Mouse (Mus musculus): ENCODE measurements around the gene 1700001J03Rik. TPM values are rescaled to one million over a fixed set of nuclear protein-coding genes. Genes with fewer than 3 reads are reported as not detected.
"Not testable (repeated sequence)": the region's sequence is repeated elsewhere in the genome, so short reads cannot be mapped to it uniquely, and the experiment has no call there.

The 1700001J03Rik gene
- polyA plus RNA-seq, 1 experiment from 2014 or later: not detected

GRCm38 (mm10) chr5:146160439-146160838 lies 24.7 kb downstream of the 1700001J03Rik start, which contains the start of gene Gm5565:
Gm5565 (minus strand) TSS chr5:146160539.
- H3K4me2 ChIP-seq (ENCODE audit: low read depth, severe bottlenecking); H3K36me3 ChIP-seq (ENCODE audit: control insufficient read depth, insufficient read depth, low read length); ATAC-seq (ENCODE audit: insufficient number of reproducible peaks, low FRiP score, low TSS enrichment, low read depth); H3K9me3 ChIP-seq (ENCODE audit: control insufficient read depth, low read length); DNase-seq (ENCODE audit: low spot score); H3K4me3 ChIP-seq (ENCODE audit: low read depth, low read length); H3K27me3 ChIP-seq (ENCODE audit: control insufficient read depth, insufficient read depth, low read length); H3K9ac ChIP-seq (ENCODE audit: low read length); H3K4me1 ChIP-seq (ENCODE audit: control insufficient read depth, insufficient read depth, low read length); H3K27ac ChIP-seq (replicated peaks; ENCODE audit: low read depth, low read length): not testable (repeated sequence)
- WGBS: 94% methylated on average over 3 of the region's 3 CpGs

- 94% methylated on average over 4 of the region's 4 CpGs for WGBS
- not testable (repeated sequence) for ATAC-seq (ENCODE audit: insufficient number of reproducible peaks, low FRiP score, low TSS enrichment, low read depth); H3K9me3 ChIP-seq (ENCODE audit: control insufficient read depth, low read length); H3K9ac ChIP-seq (ENCODE audit: low read length); H3K27me3 ChIP-seq (ENCODE audit: control insufficient read depth, insufficient read depth, low read length); H3K4me3 ChIP-seq (ENCODE audit: low read depth, low read length); H3K4me1 ChIP-seq (ENCODE audit: control insufficient read depth, insufficient read depth, low read length); H3K36me3 ChIP-seq (ENCODE audit: control insufficient read depth, insufficient read depth, low read length); H3K27ac ChIP-seq (replicated peaks; ENCODE audit: low read depth, low read length); DNase-seq (ENCODE audit: low spot score); H3K4me2 ChIP-seq (ENCODE audit: low read depth, severe bottlenecking)
These were observed 26.8 kb downstream of the 1700001J03Rik start for GRCm38 (mm10) chr5:146158326-146158725.

- DNase-seq (ENCODE audit: low spot score) (no peak), ATAC-seq (ENCODE audit: insufficient number of reproducible peaks, low FRiP score, low TSS enrichment, low read depth) (no peak)
- H3K4me1 ChIP-seq (ENCODE audit: control insufficient read depth, insufficient read depth, low read length): no peaks in the 10 kb centered on the region
- no peak overlapping the region for H3K4me3 ChIP-seq (ENCODE audit: low read depth, low read length)
- H3K9ac ChIP-seq (ENCODE audit: low read length): no peak overlapping the region
- no peaks in the 10 kb centered on the region for H3K27me3 ChIP-seq (ENCODE audit: control insufficient read depth, insufficient read depth, low read length)
- H3K4me2 ChIP-seq (ENCODE audit: low read depth, severe bottlenecking): no peak overlapping the region
- WGBS: 80% methylated on average over 3 of the region's 3 CpGs
- H3K36me3 ChIP-seq (ENCODE audit: control insufficient read depth, insufficient read depth, low read length): no peaks in the 10 kb centered on the region
- H3K9me3 ChIP-seq (ENCODE audit: control insufficient read depth, low read length): no peaks in the 10 kb centered on the region; the same call in 1 of the 2 replicates
- H3K27ac ChIP-seq (replicated peaks; ENCODE audit: low read depth, low read length): no peak overlapping the region
These were observed 34.6 kb downstream of the 1700001J03Rik start for GRCm38 (mm10) chr5:146150454-146150853.

GRCm38 (mm10) chr5:146147903-146148302 lies 37.2 kb downstream of the 1700001J03Rik start:
- H3K4me3 ChIP-seq (ENCODE audit: low read depth, low read length): no peak overlapping the region
- peak; percentile 68 for DNase-seq (ENCODE audit: low spot score)
- 47% methylated on average over 2 of the region's 2 CpGs for WGBS
- no peak for ATAC-seq (ENCODE audit: insufficient number of reproducible peaks, low FRiP score, low TSS enrichment, low read depth)
- H3K4me2 ChIP-seq (ENCODE audit: low read depth, severe bottlenecking): no peak overlapping the region
- H3K27me3 ChIP-seq (ENCODE audit: control insufficient read depth, insufficient read depth, low read length): no peaks in the 10 kb centered on the region
- H3K4me1 ChIP-seq (ENCODE audit: control insufficient read depth, insufficient read depth, low read length): no peaks in the 10 kb centered on the region
- no peaks in the 10 kb centered on the region; the same call in 1 of the 2 replicates for H3K9me3 ChIP-seq (ENCODE audit: control insufficient read depth, low read length)
- no peak overlapping the region for H3K9ac ChIP-seq (ENCODE audit: low read length)
- H3K27ac ChIP-seq (replicated peaks; ENCODE audit: low read depth, low read length): no peak overlapping the region
- H3K36me3 ChIP-seq (ENCODE audit: control insufficient read depth, insufficient read depth, low read length): no peaks in the 10 kb centered on the region

Other genes with a start within 250 kb of the 1700001J03Rik start
- not detected in 2 replicates for gene Cyp3a25, start 175.7 kb downstream of the 1700001J03Rik start, polyA plus RNA-seq (2014; fragmentation: Nextera tagmentation; extraction: Ambion mirVana)
- not detected in 2 replicates for gene Cyp3a59, start 106.0 kb downstream of the 1700001J03Rik start, polyA plus RNA-seq (2014; fragmentation: Nextera tagmentation; extraction: Ambion mirVana)
- not detected in 2 replicates for gene Gm5565, start 24.8 kb downstream of the 1700001J03Rik start, polyA plus RNA-seq (2014; fragmentation: Nextera tagmentation; extraction: Ambion mirVana)
- not detected in 2 replicates for gene Gm6309, start 14.6 kb downstream of the 1700001J03Rik start, polyA plus RNA-seq (2014; fragmentation: Nextera tagmentation; extraction: Ambion mirVana)
- gene Rnf6, start 36.3 kb upstream of the 1700001J03Rik start, polyA plus RNA-seq (2014; fragmentation: Nextera tagmentation; extraction: Ambion mirVana): 25.3 and 26.2 TPM in 2 replicates
- gene Cdk8, start 45.9 kb upstream of the 1700001J03Rik start, polyA plus RNA-seq (2014; fragmentation: Nextera tagmentation; extraction: Ambion mirVana): 32.8 and 36.1 TPM in 2 replicates
- 2.7 and 2.9 TPM in 2 replicates for gene Wasf3, start 199.7 kb upstream of the 1700001J03Rik start, polyA plus RNA-seq (2014; fragmentation: Nextera tagmentation; extraction: Ambion mirVana)

All from limb, embryonic 11.5 days (tissue).